Mouse (Mus musculus) T-helper 2 cell (primary cell): Measurements from ENCODE around the gene Klhl10.

Experiments
- in situ Hi-C: fragments of 300-600 bp; cut with MboI, MseI; formaldehyde crosslinking; loops from one replicate; pipeline ENCODE4 v1.15.1; 2025; ENCODE audit warnings: high pct_unique_total_duplicates

Gene Klhl10

DNA sequence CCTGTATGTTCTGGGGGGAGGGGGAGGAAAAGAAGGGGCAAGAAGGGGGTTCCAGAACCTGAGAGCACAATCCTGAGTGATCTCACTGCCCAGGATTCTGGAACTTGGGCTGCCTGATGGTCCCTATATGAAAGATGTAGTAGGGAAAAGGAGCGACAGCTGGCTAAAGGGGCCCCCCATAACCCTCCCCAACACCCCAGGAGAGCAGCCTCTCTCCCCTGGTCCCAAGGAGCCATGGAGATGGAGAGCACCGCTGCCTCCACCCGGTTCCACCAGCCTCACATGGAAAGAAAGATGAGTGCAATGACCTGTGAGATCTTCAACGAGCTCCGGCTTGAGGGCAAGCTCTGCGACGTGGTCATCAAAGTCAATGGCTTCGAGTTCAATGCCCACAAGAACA, at the start of gene Klhl10, which contains the start of gene Nt5c3b:
Gene Klhl10 (plus strand): TSS at position 121 of the 400 bp plus-strand sequence.
Gene Nt5c3b (minus strand): TSS at position 12 of the 400 bp plus-strand sequence.
- in situ Hi-C loops = loop anchor here (10.0 kb wide), 1 partner anchor 1773 kb away; no protein-coding TSS in a partner anchor

DNA sequence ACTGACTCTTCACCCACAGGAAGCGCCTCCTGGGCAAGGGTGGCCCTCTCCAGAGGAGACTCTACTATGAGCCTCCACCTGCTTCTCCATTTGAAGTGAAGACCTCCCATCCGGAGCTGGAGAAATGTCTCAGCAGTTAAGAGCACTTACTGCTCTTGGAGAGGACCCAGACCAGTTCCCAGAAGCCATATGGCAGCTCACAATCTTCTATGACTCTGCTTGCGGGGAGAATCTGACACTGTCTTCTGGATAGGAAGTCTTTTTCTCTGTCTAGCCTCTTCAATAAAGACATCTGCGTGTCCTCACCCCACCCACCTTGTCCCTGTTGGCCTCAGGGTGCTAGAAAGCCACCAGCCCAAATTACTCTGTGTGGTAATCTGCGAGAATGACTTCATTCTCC, 48.8 kb upstream of the Klhl10 start:
- in situ Hi-C loops = no loop called here

DNA sequence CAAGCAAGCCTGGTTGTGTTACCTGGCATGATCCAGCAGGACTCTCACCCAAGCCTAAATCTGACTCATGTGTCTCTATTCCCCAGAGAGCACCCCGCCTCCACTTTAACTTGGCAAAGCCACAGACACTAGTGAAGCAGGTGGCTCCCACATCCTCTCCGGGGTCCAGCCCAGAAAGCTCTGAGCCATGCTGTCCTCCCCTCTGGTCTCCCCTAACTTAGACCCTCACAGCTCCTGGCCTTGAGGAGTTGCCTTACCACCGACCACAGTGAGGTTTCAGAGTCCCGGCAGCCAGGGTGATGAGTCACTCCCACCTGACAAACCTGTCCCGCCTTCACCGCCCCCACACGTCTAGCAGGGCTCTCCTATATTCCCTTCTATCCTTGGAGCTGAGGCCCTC, 48.0 kb upstream of the Klhl10 start:
- in situ Hi-C loops = no loop called here

DNA sequence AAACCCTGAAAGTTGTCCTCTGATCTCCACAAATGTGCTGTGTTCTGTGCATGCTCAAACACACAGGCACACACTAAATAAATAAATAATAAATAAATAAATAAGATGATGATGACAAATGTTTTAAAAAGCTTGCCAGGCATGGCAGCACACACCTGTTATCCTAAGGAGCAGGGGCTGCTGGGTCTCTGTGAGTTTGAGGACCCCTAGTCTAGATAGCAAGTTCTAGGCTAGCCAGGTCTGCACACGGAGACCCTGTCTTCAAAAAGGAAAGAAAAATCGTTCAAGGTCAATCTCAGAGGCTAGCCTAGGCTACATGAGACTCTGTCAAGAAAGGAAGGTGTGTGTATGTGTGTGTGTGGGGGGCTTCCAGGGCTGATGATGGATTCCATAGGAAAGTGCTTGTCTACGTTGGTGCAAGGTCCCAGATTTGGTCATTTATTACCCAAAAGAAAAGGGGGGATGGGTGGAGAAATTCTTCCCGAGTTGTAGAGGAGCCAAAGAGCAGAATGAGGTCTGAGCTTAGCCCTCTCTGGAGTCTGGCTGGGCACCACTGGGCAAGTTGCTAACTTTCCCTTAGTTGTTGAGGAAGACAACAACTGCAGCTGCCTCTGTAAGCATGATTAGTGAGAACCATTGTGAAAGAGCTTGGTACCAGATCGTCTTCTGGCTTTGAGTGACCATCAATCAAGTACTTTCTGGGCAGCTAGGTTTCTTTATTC, 47.2 kb upstream of the Klhl10 start:
- in situ Hi-C loops = no loop called here

DNA sequence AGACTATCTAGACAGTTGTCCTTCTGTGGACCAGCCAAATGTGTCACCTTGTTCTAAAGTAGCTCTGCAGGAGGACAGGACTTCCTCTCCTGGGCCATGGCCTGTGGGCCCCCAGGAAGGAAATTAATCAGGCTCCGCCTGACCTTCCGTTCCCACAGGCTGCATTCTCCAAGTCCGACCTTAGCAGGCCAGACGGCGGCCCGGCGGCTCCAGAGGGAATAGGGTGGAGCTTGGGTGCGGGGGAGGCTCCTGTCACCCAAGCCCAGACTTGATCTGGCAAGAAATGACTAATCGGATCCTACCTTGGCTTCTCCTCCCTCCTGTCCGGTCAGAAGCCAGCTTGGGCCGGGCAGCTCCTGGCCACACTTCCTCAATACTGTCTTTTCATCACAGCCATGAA, 46.5 kb upstream of the Klhl10 start:
- in situ Hi-C loops = no loop called here

DNA sequence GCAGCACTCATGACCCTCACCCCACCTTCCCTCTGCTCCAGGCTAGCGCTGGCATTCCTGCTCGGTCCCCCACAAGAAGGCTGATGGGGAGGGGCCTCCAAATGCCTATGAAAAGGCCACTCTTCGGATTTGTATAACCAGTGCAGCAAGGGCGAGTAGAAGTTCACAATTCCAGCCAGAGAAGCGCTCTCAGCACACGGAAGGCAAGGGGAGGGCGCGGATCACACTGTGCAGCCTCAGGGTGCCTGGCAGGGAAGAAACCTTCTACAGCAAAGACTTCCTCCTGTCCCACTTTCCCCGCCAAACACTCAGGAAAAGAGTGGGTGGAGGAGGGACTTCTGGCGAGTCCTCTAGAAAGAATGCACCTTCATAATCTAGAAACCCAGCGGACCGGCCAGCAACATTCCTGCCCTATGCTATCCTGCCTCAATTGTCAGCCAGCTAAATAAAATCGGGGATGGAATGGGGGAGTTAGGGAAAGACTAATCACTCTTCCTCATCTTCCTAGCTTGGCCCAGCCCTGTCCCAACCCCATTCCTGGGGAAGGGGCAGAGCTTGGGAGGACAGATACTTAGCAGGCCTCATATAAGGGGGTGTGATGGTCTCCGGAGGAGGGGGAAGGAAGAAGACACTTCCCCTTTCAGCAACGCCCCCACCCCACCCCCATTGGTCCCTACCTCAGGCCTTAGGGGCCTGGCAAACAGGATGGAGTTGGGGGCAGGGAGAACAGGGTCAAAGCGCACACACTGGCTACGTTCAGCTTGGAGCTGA, 45.7 kb upstream of the Klhl10 start:
- in situ Hi-C loops = no loop called here

DNA sequence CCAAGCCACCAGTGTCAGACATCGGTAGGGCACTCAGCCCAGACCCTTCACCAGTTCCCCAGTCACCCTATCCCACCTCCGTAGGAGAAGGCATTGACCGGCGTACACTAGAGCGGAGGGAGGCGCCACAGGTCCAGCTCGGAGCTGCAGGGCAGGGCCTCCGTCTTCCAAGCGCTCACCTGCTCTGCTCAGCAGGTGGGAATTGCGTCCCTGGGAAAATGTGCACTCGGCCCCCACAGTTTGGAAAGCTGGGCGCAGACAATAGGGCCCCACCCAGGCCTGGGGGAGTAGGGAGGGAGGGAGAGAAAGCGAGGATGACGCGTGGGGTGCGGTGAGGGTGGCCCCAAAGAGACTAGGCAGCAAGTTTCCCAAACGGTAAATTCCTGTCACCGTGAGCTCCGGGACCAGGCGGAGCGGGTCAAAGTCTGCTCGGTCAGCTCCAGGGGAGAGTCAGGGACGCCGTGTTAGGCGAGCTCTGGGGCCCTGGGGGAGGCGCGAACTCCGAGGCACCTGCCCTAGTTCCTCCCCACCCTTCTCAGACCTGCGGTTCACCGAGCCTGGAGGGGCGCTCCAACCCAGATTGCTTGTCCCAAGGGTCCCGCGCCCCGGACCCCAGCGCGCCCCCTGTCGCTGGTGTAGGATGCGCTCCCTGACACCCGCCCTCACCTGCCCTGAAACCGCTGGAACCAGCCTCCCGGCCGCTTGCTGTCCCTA, 44.7 kb upstream of the Klhl10 start:
- in situ Hi-C loops = no loop called here

DNA sequence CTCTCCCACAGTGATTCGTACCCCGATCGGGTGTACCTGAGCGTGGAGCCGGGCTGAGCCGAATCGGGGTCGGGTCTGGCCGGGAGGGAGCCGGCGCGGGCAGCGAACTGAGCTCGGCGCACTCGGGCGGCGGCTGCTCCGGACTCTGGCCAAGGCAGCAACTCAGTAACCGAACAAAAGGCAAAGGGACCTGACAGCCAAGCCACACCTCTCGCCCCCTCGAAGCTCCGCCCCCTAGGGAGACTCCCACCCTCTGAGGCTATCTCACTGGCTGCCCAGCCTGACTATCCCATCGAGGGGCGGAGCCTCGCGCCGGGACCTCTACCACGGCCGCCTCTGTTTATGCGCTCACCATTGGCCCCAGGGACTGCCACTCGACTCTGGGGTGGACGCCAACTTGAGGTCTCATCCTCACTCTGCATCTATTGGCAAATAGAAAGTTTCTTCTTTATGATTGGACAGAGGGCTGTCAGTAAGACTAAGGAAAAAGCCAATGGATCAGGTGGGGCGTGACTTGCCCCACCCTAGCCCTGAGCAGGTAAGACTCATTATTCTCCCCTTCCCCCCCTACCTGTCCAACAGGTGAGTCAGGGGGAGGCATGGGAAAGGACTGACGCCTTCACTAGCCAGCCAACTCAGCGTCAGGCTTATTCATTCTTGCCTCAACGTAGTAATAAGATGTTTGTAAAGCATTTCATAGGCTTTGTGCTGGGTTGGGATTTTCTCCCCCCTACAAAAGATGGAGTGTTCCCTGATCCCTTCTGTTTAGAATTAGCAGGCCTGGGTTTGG, 43.9 kb upstream of the Klhl10 start, which contains the start of gene Jup:
Gene Jup (minus strand): TSS at position 164 of the 790 bp plus-strand sequence.
- in situ Hi-C loops = no loop called here

DNA sequence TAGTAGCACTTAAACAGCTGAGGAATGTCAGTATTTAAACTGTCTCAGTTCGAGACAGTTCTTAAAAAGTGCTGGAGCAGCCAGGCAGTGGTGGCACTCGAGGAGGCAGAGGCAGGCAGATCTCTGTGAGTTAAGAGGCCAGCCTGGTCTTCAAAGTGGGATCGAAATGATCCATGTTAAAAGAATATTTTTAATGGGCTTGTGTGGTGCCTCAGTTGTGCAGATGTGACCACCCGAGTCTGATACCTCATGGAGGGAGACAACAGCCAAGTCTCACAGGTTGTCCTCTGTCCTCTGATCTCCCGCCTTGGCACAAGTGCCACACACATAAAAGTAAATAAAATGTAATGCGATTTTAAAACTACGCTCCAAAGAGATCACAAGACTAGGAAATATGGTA, 43.2 kb upstream of the Klhl10 start:
- in situ Hi-C loops = no loop called here

DNA sequence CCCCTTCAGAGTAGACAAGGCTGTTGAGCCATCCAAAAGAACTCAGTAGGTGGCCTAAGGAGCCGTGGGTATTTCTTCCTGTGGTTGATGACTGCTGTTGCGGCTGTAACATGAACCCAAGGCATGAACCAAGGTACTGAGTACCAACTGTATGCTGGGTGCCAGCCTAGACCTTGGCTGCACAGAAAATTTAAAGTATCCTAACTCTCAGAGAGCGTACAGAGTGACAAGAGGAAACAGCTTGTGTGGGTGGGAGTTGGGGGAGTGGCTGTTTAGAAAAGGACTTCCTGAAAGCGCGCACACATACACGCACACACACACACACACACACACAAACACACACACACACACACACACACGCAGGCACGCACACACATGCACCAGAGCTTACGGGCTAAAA, 42.4 kb upstream of the Klhl10 start:
- in situ Hi-C loops = no loop called here

DNA sequence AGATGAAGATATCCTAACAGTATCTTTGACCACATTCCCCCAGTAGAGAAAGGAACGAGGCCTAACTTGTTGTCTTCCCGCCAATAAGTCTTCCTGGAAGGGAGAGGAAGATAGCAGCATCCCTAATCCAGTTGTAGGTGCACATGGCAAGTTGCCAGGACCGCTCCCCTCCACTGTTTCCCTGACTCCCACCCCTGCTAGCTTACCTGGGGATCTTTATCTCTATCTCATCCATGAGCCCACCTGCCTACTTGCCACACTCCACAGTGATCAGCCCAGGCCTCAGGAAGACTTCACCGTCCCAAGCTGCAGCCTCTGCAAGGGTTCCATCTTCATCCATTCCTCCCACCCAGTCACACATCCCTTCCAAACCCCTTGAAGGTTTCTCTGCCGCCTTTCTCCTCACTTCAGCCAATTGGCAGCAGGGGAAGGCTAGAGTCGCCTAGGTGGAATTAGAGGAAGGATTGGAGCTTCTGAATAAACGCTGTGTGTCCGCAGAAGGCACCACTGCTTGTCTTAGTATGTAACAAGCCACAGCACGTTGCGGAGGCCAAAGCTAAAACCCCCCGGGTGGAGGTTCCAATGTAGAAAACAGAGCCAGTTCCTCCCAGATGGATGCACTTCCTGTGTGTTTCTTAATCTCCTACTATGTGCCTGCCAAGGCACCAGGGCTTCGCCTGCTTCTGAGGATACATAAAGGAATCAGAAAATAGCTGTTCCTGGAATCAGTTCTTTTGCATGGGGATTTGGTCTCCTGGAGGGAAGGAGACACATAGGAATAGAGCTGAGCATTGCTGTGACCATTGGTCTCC, 41.8 kb upstream of the Klhl10 start:
- in situ Hi-C loops = no loop called here

DNA sequence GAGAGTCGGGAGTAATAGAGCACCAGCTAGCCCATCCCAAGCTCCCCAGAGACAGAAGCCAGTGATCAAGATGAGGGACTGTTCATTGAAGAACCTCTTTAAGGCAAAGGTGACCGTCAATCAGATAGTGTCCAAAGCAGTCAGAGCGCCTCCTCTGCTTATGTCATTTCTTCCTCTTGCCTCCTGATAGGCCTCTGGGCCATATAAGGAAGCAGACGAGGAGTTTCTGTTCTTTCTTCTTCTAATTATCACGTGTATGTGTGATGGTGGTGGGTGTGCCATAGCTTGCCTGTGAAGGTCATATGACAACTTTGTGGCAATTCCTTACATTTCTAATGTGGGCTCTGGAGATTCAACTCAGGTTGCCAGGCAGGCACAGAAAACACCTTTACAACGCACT, 40.9 kb upstream of the Klhl10 start:
- in situ Hi-C loops = no loop called here

DNA sequence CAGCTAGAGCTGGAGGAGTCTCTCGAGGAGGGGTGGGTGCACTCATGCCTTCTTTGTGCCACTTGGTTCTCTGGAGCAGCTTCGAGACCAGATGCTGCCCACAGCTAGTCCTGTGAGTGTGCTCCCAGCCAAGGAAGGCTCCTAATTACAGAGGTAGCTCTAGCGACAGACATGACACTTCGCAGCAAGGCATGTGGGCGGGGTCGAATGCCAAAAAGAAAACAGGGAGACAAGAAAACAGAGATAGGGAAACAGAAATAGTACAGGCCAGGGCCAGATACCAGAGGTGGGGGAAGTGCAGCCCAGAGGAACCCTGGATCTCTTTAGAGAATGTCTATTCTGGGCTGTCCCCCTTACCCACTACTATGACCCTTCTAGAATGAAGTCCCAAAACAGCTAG, 39.5 kb upstream of the Klhl10 start:
- in situ Hi-C loops = no loop called here

DNA sequence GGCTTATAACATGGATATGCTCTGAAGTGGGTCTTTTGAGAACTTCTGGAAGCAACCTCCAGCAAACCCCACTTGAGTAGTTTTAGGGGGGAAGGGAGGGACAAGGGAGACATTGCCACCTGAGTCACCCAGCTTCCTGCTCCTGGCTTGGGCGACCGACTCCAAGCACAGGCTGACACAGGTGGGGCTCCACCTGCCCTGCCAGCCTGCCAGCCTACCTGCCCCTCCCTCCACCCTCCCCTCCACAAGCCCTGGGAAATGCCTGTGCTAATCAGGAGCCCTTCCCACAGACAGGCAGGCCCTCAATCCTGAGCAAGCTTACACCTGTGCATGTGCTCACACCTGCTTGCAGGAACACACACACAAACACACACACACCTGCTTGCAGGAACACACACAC, 39.0 kb upstream of the Klhl10 start:
- in situ Hi-C loops = no loop called here

DNA sequence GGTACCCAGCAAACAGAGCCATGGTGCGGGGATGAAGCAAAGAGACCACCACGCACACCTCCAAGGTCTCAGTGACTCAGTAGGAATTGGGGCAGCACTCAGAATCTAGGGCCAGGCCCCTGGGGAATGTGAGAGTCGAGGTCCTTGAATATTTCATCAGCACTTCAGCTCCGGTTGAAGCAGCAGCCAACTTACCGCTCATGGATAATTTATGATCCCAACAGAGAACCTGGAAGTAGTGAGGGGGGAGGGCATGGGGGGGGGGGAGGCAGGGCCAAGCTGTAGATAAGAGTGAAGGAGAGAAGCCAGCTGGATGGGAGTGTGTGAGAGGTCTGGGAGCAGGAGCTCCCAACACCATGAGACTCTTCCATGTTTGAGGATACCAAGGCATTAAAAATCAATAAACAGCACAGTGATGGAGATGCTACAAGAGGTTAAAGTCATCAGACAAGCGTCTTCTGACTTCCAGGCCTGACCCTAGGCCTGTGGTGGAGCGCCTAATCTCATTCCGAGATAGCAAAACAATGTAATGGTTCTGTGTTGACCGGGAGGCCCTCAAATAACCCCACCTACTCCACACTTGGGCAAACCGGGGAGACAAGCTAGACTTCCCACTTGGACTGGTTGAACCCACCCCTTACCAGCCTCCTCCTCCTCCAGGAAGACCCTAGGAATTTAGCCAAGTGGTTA, 38.1 kb upstream of the Klhl10 start:
- in situ Hi-C loops = no loop called here

DNA sequence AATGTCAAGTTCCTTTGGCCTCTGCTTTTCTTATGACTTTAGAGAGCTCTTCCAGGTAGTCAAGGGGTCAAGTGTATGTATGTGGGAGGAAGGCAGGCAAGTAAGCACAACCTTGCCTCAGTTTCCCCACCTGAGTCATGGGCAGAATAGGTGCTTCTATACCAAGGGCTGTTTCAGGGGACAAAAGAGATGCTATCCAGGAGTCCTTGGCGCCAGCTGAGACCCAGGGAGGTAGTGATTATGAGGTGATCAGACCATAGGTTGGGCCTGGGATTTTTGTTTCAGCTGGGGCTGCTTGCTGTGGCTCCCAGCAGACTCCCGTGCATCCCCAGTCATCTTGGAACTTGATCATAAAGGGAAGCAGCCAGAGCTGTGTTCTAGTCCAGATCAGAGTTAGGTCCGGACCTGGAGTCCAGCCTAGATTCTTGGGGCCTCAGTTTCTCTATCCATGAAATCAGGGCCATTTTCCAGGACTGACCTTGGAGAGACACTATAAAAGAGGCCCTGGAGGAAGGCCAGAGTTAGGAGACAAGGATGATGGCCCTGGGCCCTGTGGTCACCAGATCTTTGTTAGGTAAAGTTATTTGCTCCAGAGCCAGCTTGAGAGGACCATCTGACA, 37.2 kb upstream of the Klhl10 start:
- in situ Hi-C loops = loop anchor here (5.0 kb wide), 1 partner anchor 37 kb away; no protein-coding TSS in a partner anchor

DNA sequence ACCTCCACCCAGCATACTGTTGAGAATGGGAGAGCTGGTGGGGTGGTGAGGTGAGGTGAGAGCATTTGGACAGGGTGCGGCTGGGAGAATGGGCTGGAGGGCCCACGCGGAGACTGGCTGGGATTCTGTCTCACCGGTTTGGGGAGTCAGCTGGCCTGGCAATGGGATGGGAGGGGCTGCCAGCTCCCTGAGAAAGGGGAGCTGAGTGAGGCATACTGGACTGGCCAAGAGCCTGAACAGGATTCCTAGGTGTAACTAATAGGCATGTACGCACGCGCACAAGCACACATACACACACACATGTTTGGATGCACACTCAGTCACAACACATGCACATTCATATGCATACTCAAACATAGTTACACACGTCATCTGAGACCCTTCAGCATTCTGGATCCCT, 35.4 kb upstream of the Klhl10 start:
- in situ Hi-C loops = loop anchor here (5.0 kb wide), 1 partner anchor 39 kb away; no protein-coding TSS in a partner anchor

DNA sequence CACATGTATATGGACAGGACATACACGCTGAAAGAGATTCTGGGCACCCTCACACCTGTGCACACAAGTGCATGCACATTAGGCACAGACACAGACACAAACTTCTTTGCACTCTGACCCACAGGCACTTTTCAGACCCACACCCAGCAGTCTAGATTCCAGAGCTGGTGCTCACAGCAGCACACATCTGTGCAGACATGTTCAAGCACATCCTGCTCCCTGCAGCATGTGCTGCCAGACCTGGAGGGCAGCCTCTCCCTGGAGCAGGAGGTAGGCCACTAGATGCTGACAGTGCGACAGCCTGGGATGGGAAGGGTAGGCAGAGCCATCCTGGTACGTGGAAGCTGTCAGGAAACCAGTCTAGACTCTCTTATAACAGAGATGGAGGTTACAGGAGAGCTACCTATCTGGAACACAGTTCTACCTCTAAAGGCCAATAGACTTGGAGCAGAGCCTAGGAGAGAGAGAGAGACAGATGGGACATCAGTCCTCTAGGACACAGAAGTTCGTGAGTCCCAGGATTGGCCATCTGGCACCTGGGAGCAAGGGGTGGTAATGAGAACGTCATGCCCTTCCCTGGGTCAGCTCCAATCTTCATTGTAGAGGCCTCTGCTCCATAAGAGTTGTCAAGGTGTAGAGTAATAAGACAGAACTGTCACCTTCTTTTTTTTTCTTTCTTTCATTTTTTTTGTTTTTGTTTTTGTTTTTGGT, 34.6 kb upstream of the Klhl10 start:
- in situ Hi-C loops = loop anchor here (5.0 kb wide), 1 partner anchor 40 kb away; no protein-coding TSS in a partner anchor
